Mouse (Mus musculus): ENCODE results near the gene Ykt6. TPM values are rescaled to one million over a fixed set of nuclear protein-coding genes. Genes with fewer than 3 reads are reported as not detected.
"Not testable (repeated sequence)": the region's sequence is repeated elsewhere in the genome, so short reads cannot be mapped to it uniquely, and the experiment has no call there.

The Ykt6 gene
- total RNA-seq, 2 experiments from 2014 or later, result 75.8 to 79.8 TPM

- no peak for TF ChIP-seq CTCF (IDR thresholded peaks at IDR 0.05)
- no peak overlapping the region for H3K4me3 ChIP-seq
- peak overlapping the region; percentile 98 for H3K27ac ChIP-seq
- intact Hi-C loops (cut with DNase I), result loop anchor here (1.0 to 2.0 kb wide), 3 partner anchors 15 to 119 kb away; no protein-coding TSS in a partner anchor
- peak; percentile 75 to 82 for DNase-seq (ENCODE audit: extremely low spot score in 1 of 2, low spot score in 2 of 2)
Measured at GRCm38 (mm10) chr11:5999832-6000771, 44.6 kb downstream of the Ykt6 start.

GRCm38 (mm10) chr11:6000961-6001682 is 45.6 kb downstream of the Ykt6 start:
- TF ChIP-seq CTCF (IDR thresholded peaks at IDR 0.05), result no peak
- H3K27ac ChIP-seq, result peak overlapping the region; percentile 90
- intact Hi-C loops (cut with DNase I), result loop anchor here (1.0 to 2.0 kb wide), 3 partner anchors 14 to 118 kb away; no protein-coding TSS in a partner anchor
- no peak overlapping the region for H3K4me3 ChIP-seq
- DNase-seq (ENCODE audit: extremely low spot score in 1 of 2, low spot score in 2 of 2), result no peak

GRCm38 (mm10) chr11:6001981-6002649 is 46.6 kb downstream of the Ykt6 start:
- Histone ChIP-seq H3K4me3 (no peak overlapping the region), H3K27ac (peak overlapping the region; percentile 90)
- TF ChIP-seq CTCF (IDR thresholded peaks at IDR 0.05), result no peak
- intact Hi-C loops (cut with DNase I), result loop anchor here (2.0 kb wide), 2 partner anchors 13 to 63 kb away; no protein-coding TSS in a partner anchor
- DNase-seq (ENCODE audit: extremely low spot score in 1 of 2, low spot score in 2 of 2), result no peak

GRCm38 (mm10) chr11:6003046-6003639 is 47.6 kb downstream of the Ykt6 start:
- intact Hi-C loops (cut with DNase I), result no loop called here
- Histone ChIP-seq H3K4me3 (no peak overlapping the region), H3K27ac (peak overlapping the region; percentile 90)
- TF ChIP-seq CTCF (IDR thresholded peaks at IDR 0.05), result peak; percentile 25
- DNase-seq (ENCODE audit: extremely low spot score in 1 of 2, low spot score in 2 of 2), result no peak

GRCm38 (mm10) chr11:6005374-6006043 is 50.0 kb downstream of the Ykt6 start:
- not testable (repeated sequence) for H3K4me3 ChIP-seq; H3K27ac ChIP-seq; DNase-seq (ENCODE audit: extremely low spot score in 1 of 2, low spot score in 2 of 2)
- intact Hi-C loops (cut with DNase I), result loop anchor here (1.0 kb wide), 1 partner anchor 8 kb away; no protein-coding TSS in a partner anchor

GRCm38 (mm10) chr11:6006351-6007009 is 51.0 kb downstream of the Ykt6 start:
- intact Hi-C loops (cut with DNase I); DNase-seq (ENCODE audit: extremely low spot score in 1 of 2, low spot score in 2 of 2): not testable (repeated sequence)
- Histone ChIP-seq H3K27ac (0 out of 2 replicates have a peak overlapping the region, but pooled peaks have one; percentile 19), H3K4me3 (peak overlapping the region; percentile 37)

- H3K27ac ChIP-seq; intact Hi-C loops (cut with DNase I); DNase-seq (ENCODE audit: extremely low spot score in 1 of 2, low spot score in 2 of 2): not testable (repeated sequence)
- peak overlapping the region; percentile 37 for H3K4me3 ChIP-seq
Measured at GRCm38 (mm10) chr11:6007010-6007778, 51.7 kb downstream of the Ykt6 start.

GRCm38 (mm10) chr11:6007779-6008128 is 52.3 kb downstream of the Ykt6 start:
- H3K4me3 ChIP-seq, result peak overlapping the region; percentile 27; the same call in 1 of the 2 replicates
- H3K27ac ChIP-seq; intact Hi-C loops (cut with DNase I); DNase-seq (ENCODE audit: extremely low spot score in 1 of 2, low spot score in 2 of 2): not testable (repeated sequence)

GRCm38 (mm10) chr11:6010751-6011482 is 55.4 kb downstream of the Ykt6 start:
- H3K27ac ChIP-seq; DNase-seq (ENCODE audit: extremely low spot score in 1 of 2, low spot score in 2 of 2); intact Hi-C loops (cut with DNase I); H3K4me3 ChIP-seq: not testable (repeated sequence)

Data from left cerebral cortex, adult 2 months (tissue).